Mouse (Mus musculus) neural tube, embryonic 14.5 days (tissue): ENCODE measurements around the gene Ren1. TPM values are rescaled to one million over a fixed set of nuclear protein-coding genes. Genes with fewer than 3 reads are reported as not detected.

Source experiments
- ATAC-seq: fragments of 200-750 bp; cut with Nextera tagmentation; 2 replicates; pipeline ENCODE4 v1.8.0; 2017; ENCODE audit warnings: low read depth, mild to moderate bottlenecking, moderate TSS enrichment, moderate library complexity
- H3K27ac ChIP-seq: fragments of 300-500 bp; sonication (generic); 2 replicates; pipeline ENCODE4 v1.5.1; 2014; ENCODE audit warnings: low read depth, mild to moderate bottlenecking, control low read depth, low read length, moderate library complexity, mixed read lengths
- H3K27me3 ChIP-seq: fragments of 300-500 bp; sonication (generic); 2 replicates; pipeline ENCODE4 v1.6.1; 2014; ENCODE audit warnings: low read length; ENCODE audit not compliant: control insufficient read depth, insufficient read depth
- H3K36me3 ChIP-seq: fragments of 300-500 bp; sonication (generic); 2 replicates; pipeline ENCODE4 v1.6.1; 2014; ENCODE audit warnings: low read length, mixed read lengths; ENCODE audit not compliant: control insufficient read depth, insufficient read depth
- H3K4me1 ChIP-seq: fragments of 300-500 bp; sonication (generic); 2 replicates; pipeline ENCODE4 v1.6.1; 2014; ENCODE audit warnings: low read length; ENCODE audit not compliant: control insufficient read depth, insufficient read depth
- H3K4me2 ChIP-seq: fragments of 300-500 bp; sonication (generic); 2 replicates; pipeline ENCODE4 v1.6.1; 2014; ENCODE audit warnings: mild to moderate bottlenecking, low read depth, low read length, control low read depth
- H3K4me3 ChIP-seq: fragments of 300-500 bp; sonication (generic); 2 replicates; pipeline ENCODE4 v1.5.1; 2014; ENCODE audit warnings: low read depth, low read length, control low read depth, mixed read lengths
- H3K9ac ChIP-seq: fragments of 300-500 bp; sonication (generic); replicated peaks from 2 replicates; pipeline ENCODE4 v1.6.1; 2014; ENCODE audit warnings: low read depth, mild to moderate bottlenecking, control low read depth, low read length, mixed read lengths
- H3K9me3 ChIP-seq: fragments of 300-500 bp; sonication (generic); 2 replicates; pipeline ENCODE4 v1.6.1; 2016; ENCODE audit warnings: low read length; ENCODE audit not compliant: control insufficient read depth
- WGBS: fragments of 180-500 bp; shearing (Covaris S2); extraction: QIAGEN DNeasy Blood & Tissue Kit; methylation state at CpG from one replicate; pipeline ENCODE4 v1.1.7; 2014; 5-methylcytosine and 5-hydroxymethylcytosine counted together
- polyA plus RNA-seq: library from polyadenylated mRNA; unstranded; fragments of >200 nt; fragmentation: Nextera tagmentation; extraction: Ambion mirVana; gene quantifications from 2 replicates; pipeline ENCODE4 v1.2.1, GENCODE M21; 2014

Ren1 gene
- polyA plus RNA-seq, 1 experiment from 2014 or later, result 0.83 TPM

DNA sequence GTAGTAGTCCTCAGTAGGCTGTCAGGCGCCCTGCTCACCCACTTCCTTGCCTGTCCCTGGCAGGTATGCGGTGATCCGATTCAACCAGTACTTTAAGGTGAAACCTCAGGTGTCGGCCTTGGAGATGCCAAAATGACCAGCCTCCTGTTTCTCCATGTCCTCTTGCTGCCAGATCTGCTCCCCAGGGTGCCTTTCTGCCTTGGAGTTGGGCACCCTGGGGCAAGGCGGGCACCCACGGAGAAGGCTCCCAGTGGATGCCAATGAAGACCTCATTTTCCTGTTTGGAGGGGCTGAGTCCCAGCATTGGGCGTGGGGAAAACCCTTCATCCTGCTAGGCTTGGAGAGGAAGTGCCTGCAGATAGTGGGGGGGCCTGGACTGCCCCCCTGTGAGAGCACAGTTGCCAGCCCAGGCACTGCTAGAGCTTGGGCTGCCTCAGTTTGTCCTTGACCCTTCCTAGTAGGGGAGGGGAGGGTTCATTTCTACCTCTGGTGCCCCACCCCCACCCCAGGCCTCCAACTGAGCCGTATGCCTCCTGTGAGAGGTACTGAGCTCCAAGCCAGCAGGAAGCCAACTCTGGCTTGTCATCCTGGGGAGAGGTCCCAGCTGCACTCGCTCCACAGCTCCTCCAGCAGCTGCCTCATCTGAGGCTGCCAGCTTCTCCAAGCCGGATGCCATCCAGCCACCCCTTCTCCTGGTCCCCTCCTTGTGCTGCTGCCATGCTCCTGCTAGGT lies 29.1 kb downstream of the Ren1 start:
- 68% methylated on average over 10 of the region's 10 CpGs for WGBS
- Histone ChIP-seq H3K9ac (no peak overlapping the region), H3K4me1 (no peaks in the 10 kb centered on the region), H3K4me3 (no peak overlapping the region), H3K27me3 (no peaks in the 10 kb centered on the region), H3K27ac (no peak overlapping the region), H3K36me3 (no peaks in the 10 kb centered on the region), H3K9me3 (no peaks in the 10 kb centered on the region), H3K4me2 (no peak overlapping the region)
- ATAC-seq, result no peak

DNA sequence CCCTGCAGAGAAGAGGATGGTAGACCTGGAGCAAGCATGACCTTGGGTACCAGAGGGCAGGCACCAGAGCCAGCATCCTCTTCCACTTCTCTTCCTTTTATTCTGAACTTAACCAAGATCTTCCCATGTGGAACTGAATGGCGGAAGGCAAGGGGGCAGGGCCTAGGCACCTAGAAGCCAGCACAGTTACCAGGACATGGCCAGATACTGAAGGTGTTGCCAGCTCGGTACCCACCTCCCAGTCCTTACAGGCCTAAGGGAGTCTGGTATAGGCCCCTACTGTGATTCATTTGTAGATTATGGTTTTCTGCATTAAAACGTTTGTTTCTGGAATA lies 29.6 kb downstream of the Ren1 start:
- Histone ChIP-seq H3K4me2 (no peak overlapping the region), H3K9ac (no peak overlapping the region), H3K27me3 (no peaks in the 10 kb centered on the region), H3K27ac (no peak overlapping the region), H3K4me1 (no peaks in the 10 kb centered on the region), H3K4me3 (no peak overlapping the region), H3K36me3 (no peaks in the 10 kb centered on the region), H3K9me3 (no peaks in the 10 kb centered on the region)
- ATAC-seq, result no peak
- WGBS, result 76% methylated on average over 3 of the region's 3 CpGs

DNA sequence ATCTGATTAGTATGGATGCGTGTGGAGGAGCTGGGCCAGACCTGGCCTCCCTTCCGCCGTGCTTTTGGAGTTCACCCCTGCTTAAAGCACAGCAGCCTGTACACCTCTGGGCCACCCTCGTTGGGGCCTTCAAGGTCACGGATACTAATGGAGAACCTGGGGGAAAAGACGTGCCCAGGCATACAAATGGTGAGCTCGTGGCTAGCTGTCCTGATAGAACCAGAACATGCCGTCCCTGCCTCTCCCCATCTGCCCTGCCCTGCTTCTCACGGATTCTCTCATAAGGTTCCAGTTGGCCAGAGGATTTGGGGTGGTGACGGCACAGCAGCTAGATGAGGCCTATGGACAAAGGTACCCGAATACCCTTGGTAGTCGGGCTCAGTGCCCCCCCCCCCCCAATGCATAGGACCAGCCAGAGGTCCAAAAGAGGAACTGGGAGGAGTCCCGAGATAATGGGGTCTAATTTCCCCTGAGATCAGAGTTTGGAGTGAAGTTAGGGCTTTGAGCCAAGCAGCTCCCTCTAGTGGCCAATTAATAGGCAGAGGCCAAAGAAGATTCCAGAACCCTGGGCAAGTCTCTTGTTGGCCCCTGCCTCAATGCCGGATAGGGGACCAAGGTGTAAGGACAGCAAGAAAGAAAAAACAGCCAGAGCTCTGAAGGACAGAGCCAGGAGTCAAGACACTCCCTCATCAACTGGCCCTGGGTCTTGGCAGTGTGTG lies 30.2 kb downstream of the Ren1 start:
- H3K36me3 ChIP-seq, result no peaks in the 10 kb centered on the region
- no peaks in the 10 kb centered on the region for H3K9me3 ChIP-seq
- no peak overlapping the region for H3K9ac ChIP-seq
- no peak overlapping the region for H3K4me3 ChIP-seq
- H3K27me3 ChIP-seq, result no peaks in the 10 kb centered on the region
- no peak overlapping the region for H3K4me2 ChIP-seq
- no peaks in the 10 kb centered on the region for H3K4me1 ChIP-seq
- ATAC-seq, result no peak
- H3K27ac ChIP-seq, result no peak overlapping the region
- 73% methylated on average over 14 of the region's 14 CpGs for WGBS

DNA sequence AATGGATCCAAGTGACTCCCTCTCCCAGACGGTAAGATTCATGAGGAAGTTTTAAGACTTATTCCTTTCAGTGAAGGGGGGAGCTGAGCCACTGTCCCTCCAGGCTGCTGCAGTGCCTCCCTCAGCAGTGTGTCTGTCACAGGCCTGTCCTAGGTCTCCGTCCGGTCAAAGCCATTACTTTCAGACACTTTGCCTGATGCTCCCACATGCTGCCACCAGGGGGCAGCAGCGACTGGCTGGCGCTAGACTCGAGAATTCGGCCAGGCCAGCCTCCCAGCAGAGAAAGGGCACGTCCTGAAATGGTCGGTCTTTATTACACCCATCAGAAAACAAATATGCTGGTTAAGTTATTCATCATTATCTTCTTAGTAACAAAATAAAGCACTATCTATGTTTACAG lies 31.7 kb downstream of the Ren1 start:
- no peaks in the 10 kb centered on the region for H3K9me3 ChIP-seq
- WGBS, result 6% methylated on average over 9 of the region's 9 CpGs
- no peaks in the 10 kb centered on the region for H3K27me3 ChIP-seq
- no peak overlapping the region; the same call in 1 of the 2 replicates for H3K27ac ChIP-seq
- H3K4me2 ChIP-seq, result no peak overlapping the region
- no peak overlapping the region for H3K9ac ChIP-seq
- H3K36me3 ChIP-seq, result no peaks in the 10 kb centered on the region
- ATAC-seq, result no peak
- no peaks in the 10 kb centered on the region for H3K4me1 ChIP-seq
- no peak overlapping the region for H3K4me3 ChIP-seq

DNA sequence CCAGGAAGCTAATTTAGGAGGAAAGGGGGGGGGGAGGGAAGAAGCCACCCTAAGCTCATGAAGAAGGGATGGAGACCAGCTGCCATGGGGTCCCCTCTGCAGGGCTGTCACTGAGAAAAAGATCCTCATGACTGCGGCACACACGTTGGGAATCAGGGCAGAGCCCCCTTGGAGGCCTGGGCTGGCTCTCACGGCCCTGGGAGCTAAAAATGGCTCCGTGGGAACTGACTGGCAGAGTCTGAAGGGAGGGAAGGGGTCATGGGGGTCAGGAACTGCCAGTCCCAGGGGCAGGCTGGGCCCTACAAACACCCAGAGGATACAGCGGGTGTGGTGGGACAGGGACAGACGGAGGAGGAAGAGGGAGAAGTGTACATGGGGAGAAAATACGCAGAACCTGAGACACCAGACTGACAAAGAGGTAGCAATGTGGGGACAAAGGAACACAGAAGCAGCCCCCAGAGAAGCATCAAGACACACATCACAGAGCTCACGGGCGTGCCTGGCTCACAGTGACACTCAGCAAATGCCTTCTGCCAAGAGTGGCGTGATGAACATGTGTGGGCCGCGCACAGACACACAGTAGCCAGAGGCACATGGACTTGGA lies 32.3 kb downstream of the Ren1 start:
- Histone ChIP-seq H3K27ac (peak overlapping the region; percentile 78), H3K9ac (no peak overlapping the region; the same call in 1 of the 2 replicates), H3K4me2 (no peak overlapping the region), H3K9me3 (no peaks in the 10 kb centered on the region), H3K27me3 (no peaks in the 10 kb centered on the region), H3K4me1 (no peaks in the 10 kb centered on the region), H3K4me3 (no peak overlapping the region), H3K36me3 (no peaks in the 10 kb centered on the region)
- ATAC-seq, result peak; percentile 35
- WGBS, result 38% methylated on average over 12 of the region's 12 CpGs

DNA sequence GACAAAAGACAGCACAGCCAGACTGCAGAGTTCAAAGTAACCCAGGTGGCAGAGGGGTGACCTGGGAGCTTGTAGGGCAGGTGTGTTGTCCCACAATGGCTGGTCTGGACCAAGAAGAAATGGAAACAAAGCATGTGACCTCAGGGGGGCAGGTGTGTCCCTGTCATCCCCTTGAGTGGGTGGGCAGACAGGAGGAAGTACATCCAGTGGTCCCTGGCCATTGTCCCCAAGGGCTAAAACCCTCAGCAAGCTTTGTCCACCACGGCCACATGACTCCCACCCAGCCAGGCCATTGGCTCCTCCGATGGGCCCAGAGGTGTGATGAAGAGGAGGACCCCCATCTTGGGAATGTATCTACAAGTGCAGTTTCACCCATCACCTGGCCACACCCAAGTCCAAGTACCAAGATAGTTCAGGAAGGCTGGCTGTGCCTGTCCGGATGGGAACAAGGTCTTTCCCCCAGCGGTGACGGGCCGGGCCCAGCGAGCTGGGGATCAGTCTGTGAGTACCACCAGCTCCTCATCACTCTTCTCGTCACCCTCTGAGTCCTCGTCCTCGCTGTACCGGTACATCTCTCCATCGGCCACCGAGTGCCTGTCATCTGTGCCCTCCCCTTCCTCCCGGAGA lies 33.0 kb downstream of the Ren1 start:
- no peaks in the 10 kb centered on the region for H3K36me3 ChIP-seq
- no peak overlapping the region for H3K4me3 ChIP-seq
- H3K9ac ChIP-seq, result no peak overlapping the region
- H3K4me1 ChIP-seq, result no peaks in the 10 kb centered on the region
- 94% methylated on average over 14 of the region's 14 CpGs for WGBS
- H3K27ac ChIP-seq, result peak overlapping the region; percentile 78; the same call in 1 of the 2 replicates
- H3K27me3 ChIP-seq, result no peaks in the 10 kb centered on the region
- no peak for ATAC-seq
- H3K9me3 ChIP-seq, result no peaks in the 10 kb centered on the region
- no peak overlapping the region for H3K4me2 ChIP-seq

DNA sequence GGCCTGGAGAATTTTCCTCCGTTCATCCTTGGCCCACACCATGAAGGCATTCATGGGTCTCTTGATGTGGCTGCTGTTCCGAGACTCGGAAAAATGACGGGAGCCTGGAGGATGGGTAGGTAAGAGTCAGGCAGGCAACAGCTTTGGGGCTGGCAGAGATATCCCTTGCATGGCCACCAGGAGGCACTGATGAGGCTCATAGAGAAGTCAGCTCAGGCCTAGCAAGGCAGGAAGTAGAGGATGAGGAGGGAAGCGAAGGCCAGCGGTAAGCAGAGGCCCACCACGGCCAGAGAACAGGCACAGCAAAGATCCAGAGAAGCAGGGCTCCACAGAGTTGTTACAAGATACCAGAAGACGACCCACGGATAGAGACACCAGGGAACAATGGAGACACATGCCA lies 35.2 kb downstream of the Ren1 start:
- 0 out of 2 replicates have a peak, but pooled peaks have one; percentile 25 for ATAC-seq
- H3K4me3 ChIP-seq, result no peak overlapping the region
- WGBS, result 47% methylated on average over 9 of the region's 9 CpGs
- H3K27ac ChIP-seq, result 0 out of 2 replicates have a peak overlapping the region, but pooled peaks have one; percentile 10
- no peaks in the 10 kb centered on the region for H3K9me3 ChIP-seq
- H3K27me3 ChIP-seq, result no peaks in the 10 kb centered on the region
- H3K4me1 ChIP-seq, result no peaks in the 10 kb centered on the region
- H3K4me2 ChIP-seq, result no peak overlapping the region
- H3K9ac ChIP-seq, result peak overlapping the region; percentile 32; the same call in 1 of the 2 replicates
- H3K36me3 ChIP-seq, result no peaks in the 10 kb centered on the region

DNA sequence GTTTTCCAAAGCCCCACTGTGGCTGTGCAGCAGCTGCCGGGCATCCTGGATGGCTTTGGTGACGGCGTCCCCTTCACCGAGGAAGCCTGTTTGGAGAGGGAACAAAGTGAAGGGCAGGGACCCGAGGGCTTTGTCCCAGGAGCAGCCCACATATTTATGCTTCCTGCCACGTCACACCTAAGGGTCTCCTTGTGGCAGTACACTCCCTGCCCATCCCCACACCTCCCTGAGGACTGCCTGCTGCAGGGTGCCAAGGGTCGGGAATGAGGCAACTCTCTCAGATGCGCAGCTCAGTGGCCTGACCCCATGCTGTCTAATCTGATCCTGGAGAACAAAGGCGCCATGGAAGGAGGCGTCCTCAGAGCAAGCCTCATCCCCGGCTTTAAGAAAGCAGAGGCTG lies 35.9 kb downstream of the Ren1 start:
- no peak for ATAC-seq
- no peak overlapping the region for H3K4me3 ChIP-seq
- 0 out of 2 replicates have a peak overlapping the region, but pooled peaks have one; percentile 32 for H3K9ac ChIP-seq
- no peaks in the 10 kb centered on the region for H3K4me1 ChIP-seq
- no peaks in the 10 kb centered on the region for H3K27me3 ChIP-seq
- 58% methylated on average over 11 of the region's 11 CpGs for WGBS
- no peak overlapping the region for H3K27ac ChIP-seq
- H3K4me2 ChIP-seq, result no peak overlapping the region
- H3K36me3 ChIP-seq, result no peaks in the 10 kb centered on the region
- no peaks in the 10 kb centered on the region for H3K9me3 ChIP-seq
